Mouse (Mus musculus): ENCODE data around the gene Oasl1. TPM values are rescaled to one million over a fixed set of nuclear protein-coding genes. Genes with fewer than 3 reads are reported as not detected.

Gene Oasl1
- polyA plus RNA-seq, 1 experiment = 0.47 TPM

DNA sequence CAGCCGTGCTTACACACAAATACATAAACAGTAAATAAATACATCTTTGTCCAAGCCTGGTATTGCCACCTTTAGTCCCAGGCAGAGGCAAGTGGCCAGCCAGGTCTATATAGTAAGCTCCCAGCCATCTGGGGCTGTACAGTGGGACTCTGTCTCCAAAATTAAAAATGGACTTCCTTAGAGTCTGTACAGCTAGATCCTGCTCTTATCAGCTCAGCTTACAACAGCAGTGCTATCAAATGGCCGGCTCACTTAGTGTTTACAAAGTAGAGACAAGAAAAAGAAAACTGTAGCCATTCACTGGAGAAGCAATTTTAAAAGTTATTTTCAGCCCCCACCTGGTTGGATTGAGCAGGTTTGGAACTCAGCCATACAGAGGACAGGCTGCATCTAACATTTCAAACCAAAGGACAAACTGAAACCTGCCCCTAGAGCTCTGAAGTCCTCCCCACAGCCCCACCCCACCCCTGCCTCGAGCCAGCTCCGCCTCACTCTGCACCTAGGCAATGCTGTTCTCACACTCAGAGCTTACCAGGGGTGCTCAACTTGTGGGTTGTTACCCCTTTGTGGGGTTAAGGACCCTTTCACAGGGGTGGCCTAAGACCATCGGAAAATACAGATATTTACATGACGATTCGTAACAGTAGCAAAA lies 41.4 kb downstream of the Oasl1 start:
- no peak overlapping the region for H3K27ac ChIP-seq (ENCODE audit: insufficient read depth, low read length)
- no peaks in the 10 kb centered on the region for H3K4me1 ChIP-seq (ENCODE audit: control insufficient read depth, insufficient read depth, low read length)
- no peak overlapping the region for H3K4me3 ChIP-seq (ENCODE audit: insufficient read depth, low read length)
- TF ChIP-seq POLR2A (IDR thresholded peaks at IDR 0.05; ENCODE audit: low read depth, low read length) (no peak), CTCF (IDR thresholded peaks at IDR 0.05; ENCODE audit: borderline replicate concordance, insufficient read depth, low read length) (no peak)

- TF ChIP-seq CTCF (IDR thresholded peaks at IDR 0.05; ENCODE audit: borderline replicate concordance, insufficient read depth, low read length) (no peak), POLR2A (IDR thresholded peaks at IDR 0.05; ENCODE audit: low read depth, low read length) (no peak)
- H3K4me3 ChIP-seq (ENCODE audit: insufficient read depth, low read length) = no peak overlapping the region
- no peaks in the 10 kb centered on the region for H3K4me1 ChIP-seq (ENCODE audit: control insufficient read depth, insufficient read depth, low read length)
Observed at GRCm38 (mm10) chr5:114964967-114965898, 42.2 kb downstream of the Oasl1 start.

DNA sequence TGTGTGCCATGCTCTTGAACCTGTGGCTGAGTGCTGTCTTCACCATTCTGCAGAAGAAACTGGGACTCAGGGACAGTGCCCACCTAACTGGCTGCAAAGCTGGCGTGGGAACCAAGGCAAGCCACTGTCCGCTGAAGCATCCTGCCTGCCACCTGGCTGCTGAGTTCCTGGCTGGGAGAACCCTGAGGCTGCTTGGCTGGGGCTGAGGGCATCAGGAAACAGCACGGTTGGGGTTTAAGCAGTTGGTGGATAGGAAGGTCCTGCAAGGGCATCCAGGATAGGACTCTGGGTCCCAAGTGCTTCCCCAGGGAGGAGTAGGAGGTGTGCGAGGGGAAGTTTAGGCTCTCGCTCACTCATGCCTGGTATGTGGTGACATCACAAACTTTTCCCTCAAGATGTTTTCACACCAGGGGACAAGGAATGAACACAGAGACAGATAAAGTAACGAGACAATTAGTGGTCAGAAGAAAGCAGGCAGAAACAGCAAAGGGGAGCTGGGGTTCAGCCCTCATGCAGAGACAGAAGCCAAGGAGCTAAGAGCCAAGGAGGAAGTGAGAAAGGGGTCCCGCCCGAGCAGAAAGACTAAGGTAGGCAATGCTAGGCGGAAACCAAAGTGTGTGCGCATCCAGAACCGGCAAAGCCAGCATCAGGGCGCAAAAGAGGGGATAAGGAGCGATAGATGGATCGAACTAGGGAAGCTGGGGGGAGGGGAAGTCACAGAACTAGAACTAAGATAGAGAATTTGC lies 44.7 kb downstream of the Oasl1 start:
- Histone ChIP-seq H3K4me1 (ENCODE audit: control insufficient read depth, insufficient read depth, low read length) (no peaks in the 10 kb centered on the region), H3K27ac (ENCODE audit: insufficient read depth, low read length) (no peak overlapping the region), H3K4me3 (ENCODE audit: insufficient read depth, low read length) (no peak overlapping the region)
- TF ChIP-seq CTCF (IDR thresholded peaks at IDR 0.05; ENCODE audit: borderline replicate concordance, insufficient read depth, low read length) (no peak), POLR2A (IDR thresholded peaks at IDR 0.05; ENCODE audit: low read depth, low read length) (no peak)

More at GRCm38 (mm10) chr5:114964967-114965898, 42.2 kb downstream of the Oasl1 start:
- H3K27ac ChIP-seq (ENCODE audit: insufficient read depth, low read length) = no peak overlapping the region

DNA sequence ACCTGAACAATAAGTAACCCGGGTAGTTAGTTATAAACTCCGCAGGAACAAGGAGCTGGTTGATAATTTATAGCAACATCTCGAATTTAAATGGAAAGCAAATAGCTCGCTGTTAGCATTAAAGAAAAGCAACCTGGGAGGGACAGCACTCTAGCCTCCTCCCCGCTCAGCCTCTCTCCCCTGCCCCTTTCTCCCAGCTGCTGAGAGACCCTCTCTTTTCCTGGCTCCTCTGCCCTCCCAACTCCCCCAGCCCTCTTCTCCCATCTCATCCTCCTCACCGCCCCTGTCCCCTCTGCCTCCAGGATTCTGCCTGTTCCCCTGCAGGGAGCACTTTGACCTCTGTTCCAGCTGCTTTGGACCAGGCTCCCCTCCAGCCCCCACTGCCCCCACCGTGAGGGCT lies 45.6 kb downstream of the Oasl1 start:
- Histone ChIP-seq H3K27ac (ENCODE audit: insufficient read depth, low read length) (no peak overlapping the region), H3K4me3 (ENCODE audit: insufficient read depth, low read length) (no peak overlapping the region), H3K4me1 (ENCODE audit: control insufficient read depth, insufficient read depth, low read length) (no peaks in the 10 kb centered on the region)
- no peak for TF ChIP-seq POLR2A (IDR thresholded peaks at IDR 0.05; ENCODE audit: low read depth, low read length)
- no peak for TF ChIP-seq CTCF (IDR thresholded peaks at IDR 0.05; ENCODE audit: borderline replicate concordance, insufficient read depth, low read length)

DNA sequence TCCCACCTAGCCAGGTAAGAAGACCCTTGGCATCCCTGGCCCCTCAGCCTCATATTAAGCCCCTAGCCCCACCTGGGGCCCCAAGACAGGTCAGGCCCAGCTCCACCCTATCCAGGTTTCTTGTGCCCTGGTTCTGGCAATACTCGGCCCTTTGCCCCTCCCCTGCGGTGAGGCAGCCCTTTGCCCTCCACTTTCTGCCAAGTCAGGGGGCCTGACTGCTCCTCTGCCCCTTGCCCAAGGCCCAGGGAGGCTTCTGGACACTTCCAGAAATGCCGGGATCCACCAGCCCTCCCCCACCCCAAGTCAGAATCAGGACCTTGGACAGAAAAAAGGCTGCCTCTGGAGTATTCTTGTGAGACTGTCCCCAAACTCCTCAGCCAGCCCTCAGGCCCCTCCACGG lies 46.0 kb downstream of the Oasl1 start:
- Histone ChIP-seq H3K4me3 (ENCODE audit: insufficient read depth, low read length) (no peak overlapping the region), H3K4me1 (ENCODE audit: control insufficient read depth, insufficient read depth, low read length) (no peaks in the 10 kb centered on the region), H3K27ac (ENCODE audit: insufficient read depth, low read length) (no peak overlapping the region)
- TF ChIP-seq POLR2A (IDR thresholded peaks at IDR 0.05; ENCODE audit: low read depth, low read length) (no peak), CTCF (IDR thresholded peaks at IDR 0.05; ENCODE audit: borderline replicate concordance, insufficient read depth, low read length) (no peak)

GRCm38 (mm10) chr5:114969609-114970215 lies 46.7 kb downstream of the Oasl1 start:
- no peak overlapping the region for H3K27ac ChIP-seq (ENCODE audit: insufficient read depth, low read length)
- TF ChIP-seq CTCF (IDR thresholded peaks at IDR 0.05; ENCODE audit: borderline replicate concordance, insufficient read depth, low read length) (no peak), POLR2A (IDR thresholded peaks at IDR 0.05; ENCODE audit: low read depth, low read length) (no peak)

DNA sequence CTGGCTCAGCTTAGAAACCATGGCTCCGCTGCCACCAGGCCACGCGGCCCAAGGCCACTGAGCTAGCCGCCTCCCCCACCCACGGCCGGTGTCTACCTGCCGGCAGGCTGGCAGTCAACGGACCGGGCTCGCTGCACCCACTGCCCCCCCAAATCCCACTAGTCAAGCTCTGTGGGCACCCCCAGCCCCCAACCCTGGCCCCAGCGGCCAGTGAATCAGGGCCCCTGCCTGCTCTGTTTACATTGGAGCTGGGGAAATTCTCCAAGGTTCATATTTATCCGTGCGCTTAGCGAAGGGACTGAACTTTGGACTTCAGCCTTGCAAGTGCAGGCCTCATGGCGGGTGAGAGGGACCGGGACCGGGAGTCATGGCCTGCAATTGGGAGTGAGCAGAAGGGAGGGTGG lies 47.8 kb downstream of the Oasl1 start, which contains the start of gene Hnf1a:
Hnf1a (minus strand) TSS at position 271 of the 404 bp plus-strand sequence.
- Histone ChIP-seq H3K27ac (ENCODE audit: insufficient read depth, low read length) (no peak within 1 kb of the TSS), H3K4me1 (ENCODE audit: control insufficient read depth, insufficient read depth, low read length) (no peaks in the 10 kb centered on the region), H3K4me3 (ENCODE audit: insufficient read depth, low read length) (no peak within 1 kb of the TSS)
- TF ChIP-seq POLR2A (IDR thresholded peaks at IDR 0.05; ENCODE audit: low read depth, low read length) = no peak
- no peak for TF ChIP-seq CTCF (IDR thresholded peaks at IDR 0.05; ENCODE audit: borderline replicate concordance, insufficient read depth, low read length)

More at GRCm38 (mm10) chr5:114969609-114970215, 46.7 kb downstream of the Oasl1 start:
- Histone ChIP-seq H3K4me1 (ENCODE audit: control insufficient read depth, insufficient read depth, low read length) (no peaks in the 10 kb centered on the region), H3K4me3 (ENCODE audit: insufficient read depth, low read length) (no peak overlapping the region)

DNA sequence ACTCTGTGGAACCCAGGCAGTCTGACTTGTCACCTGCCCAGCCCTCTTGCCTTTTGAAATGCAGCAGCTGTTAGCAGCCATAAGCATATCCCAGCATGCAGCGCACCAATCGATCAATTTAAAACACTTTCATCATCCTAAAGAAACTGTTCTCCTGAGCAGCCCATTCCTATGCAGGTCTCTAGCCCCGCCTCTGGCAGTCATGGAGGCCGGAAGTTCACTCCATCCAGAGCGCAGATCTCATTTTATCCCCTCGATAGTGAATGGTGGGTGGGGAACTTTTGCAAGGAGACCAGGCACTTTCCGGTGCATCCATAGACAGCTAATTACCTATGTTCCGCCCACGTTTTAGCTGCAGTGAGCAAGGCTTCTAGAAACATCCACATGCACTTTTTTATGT lies 49.2 kb downstream of the Oasl1 start:
- Histone ChIP-seq H3K4me3 (ENCODE audit: insufficient read depth, low read length) (no peak overlapping the region), H3K4me1 (ENCODE audit: control insufficient read depth, insufficient read depth, low read length) (no peaks in the 10 kb centered on the region), H3K27ac (ENCODE audit: insufficient read depth, low read length) (no peak overlapping the region)
- TF ChIP-seq CTCF (IDR thresholded peaks at IDR 0.05; ENCODE audit: borderline replicate concordance, insufficient read depth, low read length) (no peak), POLR2A (IDR thresholded peaks at IDR 0.05; ENCODE audit: low read depth, low read length) (no peak)

DNA sequence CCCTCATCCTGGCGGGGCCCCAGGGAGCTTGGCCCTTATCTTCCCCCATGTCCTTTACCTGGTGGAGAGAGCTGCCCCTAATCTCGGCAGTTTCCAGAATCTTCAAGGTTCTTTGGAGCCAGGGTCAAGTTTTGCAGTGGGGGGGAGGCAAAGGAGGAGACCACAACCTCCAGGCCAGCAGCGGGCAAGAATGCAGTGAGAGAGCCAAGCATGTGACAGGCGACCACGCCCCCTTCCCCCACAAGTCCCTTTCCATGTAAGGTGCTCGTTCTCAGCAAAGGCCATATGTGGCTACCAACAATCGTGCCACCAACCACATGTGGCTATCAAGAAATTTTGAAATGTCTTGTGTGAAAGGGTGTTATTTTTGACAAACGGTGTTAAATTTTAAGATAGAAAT lies 50.1 kb downstream of the Oasl1 start:
- Histone ChIP-seq H3K4me1 (ENCODE audit: control insufficient read depth, insufficient read depth, low read length) (no peaks in the 10 kb centered on the region), H3K4me3 (ENCODE audit: insufficient read depth, low read length) (no peak overlapping the region), H3K27ac (ENCODE audit: insufficient read depth, low read length) (no peak overlapping the region)
- TF ChIP-seq CTCF (IDR thresholded peaks at IDR 0.05; ENCODE audit: borderline replicate concordance, insufficient read depth, low read length) = no peak
- TF ChIP-seq POLR2A (IDR thresholded peaks at IDR 0.05; ENCODE audit: low read depth, low read length) = no peak

Data from embryonic fibroblast, embryonic 13.5 days (primary cell).